Mouse (Mus musculus) forebrain, embryonic 14.5 days (tissue): Measurements from ENCODE around the gene Ssna1. TPM values are rescaled to one million over a fixed set of nuclear protein-coding genes. Genes with fewer than 3 reads are reported as not detected.
A peak's percentile ranks its signal among the peaks of the same experiment; 100 is the strongest.

Experiments used
- ATAC-seq: fragments of 200-750 bp; cut with Nextera tagmentation; 2 replicates; pipeline ENCODE4 v1.8.0; 2017; ENCODE audit warnings: mild to moderate bottlenecking, moderate library complexity
- DNase-seq: peaks from one replicate; pipeline ENCODE4 v3.0.0-alpha.2; 2015; ENCODE audit warnings: low spot score
- H3K27ac ChIP-seq: fragments of 300-500 bp; sonication (generic); 2 replicates; pipeline ENCODE4 v1.5.1; 2014; ENCODE audit warnings: low read depth, mild to moderate bottlenecking, control low read depth, low read length, moderate library complexity
- H3K27me3 ChIP-seq: fragments of 300-500 bp; sonication (generic); replicated peaks from 2 replicates; pipeline ENCODE4 v1.6.1; 2014; ENCODE audit warnings: low read length, control low read depth, mixed read lengths; ENCODE audit not compliant: control insufficient read depth, insufficient read depth
- H3K36me3 ChIP-seq: fragments of 300-500 bp; sonication (generic); 2 replicates; pipeline ENCODE4 v1.6.1; 2014; ENCODE audit warnings: low read length, control low read depth; ENCODE audit not compliant: control insufficient read depth, insufficient read depth
- H3K4me1 ChIP-seq: fragments of 300-500 bp; sonication (generic); 2 replicates; pipeline ENCODE4 v1.6.1; 2014; ENCODE audit warnings: antibody characterized with exemption, low read length, control low read depth; ENCODE audit not compliant: control insufficient read depth, insufficient read depth
- H3K4me2 ChIP-seq: fragments of 300-500 bp; sonication (generic); 2 replicates; pipeline ENCODE4 v1.6.1; 2014; ENCODE audit warnings: mild to moderate bottlenecking, control low read depth, low read length
- H3K4me3 ChIP-seq: fragments of 300-500 bp; sonication (generic); 2 replicates; pipeline ENCODE4 v1.5.1; 2014; ENCODE audit warnings: low read depth, low read length, control low read depth
- H3K9ac ChIP-seq: fragments of 300-500 bp; sonication (generic); 2 replicates; pipeline ENCODE4 v1.6.1; 2014; ENCODE audit warnings: mild to moderate bottlenecking, low read length, control low read depth, moderate library complexity
- H3K9me3 ChIP-seq: fragments of 300-500 bp; sonication (generic); replicated peaks from 2 replicates; pipeline ENCODE4 v1.6.1; 2016; ENCODE audit warnings: low read length, control low read depth, mixed read lengths; ENCODE audit not compliant: control insufficient read depth
- WGBS: fragments of 180-500 bp; shearing (Covaris S2); extraction: QIAGEN DNeasy Blood & Tissue Kit; methylation state at CpG from one replicate; pipeline ENCODE4 v1.1.7; 2014; 5-methylcytosine and 5-hydroxymethylcytosine counted together
- polyA plus RNA-seq: library from polyadenylated mRNA; unstranded; fragments of >200 nt; fragmentation: Nextera tagmentation; extraction: Ambion mirVana; gene quantifications from 2 replicates; pipeline ENCODE4 v1.2.1, GENCODE M21; 2014

Ssna1 gene
- polyA plus RNA-seq, 1 experiment from 2014 or later: 281 TPM

GRCm38 (mm10) chr2:25291184-25292053 is 19.2 kb upstream of the Ssna1 start:
- Histone ChIP-seq H3K27ac (no peak overlapping the region), H3K9ac (peak overlapping the region; percentile 41; the same call in 1 of the 2 replicates), H3K4me1 (no peaks in the 10 kb centered on the region), H3K4me2 (peak overlapping the region; percentile 42), H3K4me3 (peak overlapping the region; percentile 20), H3K9me3 (no peaks in the 10 kb centered on the region), H3K27me3 (peaks cover 55% of the 10 kb centered on the region), H3K36me3 (peaks cover under 1% of the 10 kb centered on the region; the same call in 1 of the 2 replicates)
- ATAC-seq (no peak), DNase-seq (no peak)
- 4% methylated on average over 32 of the region's 32 CpGs for WGBS

DNA sequence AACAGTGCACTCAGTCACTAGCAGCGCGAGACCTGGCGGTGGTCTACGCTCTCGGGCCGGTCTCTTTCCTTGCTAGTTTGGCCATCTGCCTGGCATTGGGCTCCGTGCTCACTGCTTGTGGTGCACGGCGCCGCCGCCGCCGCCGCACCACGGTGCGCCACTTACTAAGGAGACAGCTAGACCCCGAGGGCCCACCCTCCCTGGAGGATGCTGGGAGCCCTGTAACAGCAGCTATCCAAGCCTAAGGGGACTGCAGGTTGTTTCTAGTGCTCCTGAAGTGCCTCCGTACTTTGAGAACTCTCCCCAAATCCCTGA is 18.5 kb upstream of the Ssna1 start:
- no peaks in the 10 kb centered on the region for H3K4me1 ChIP-seq
- H3K27ac ChIP-seq: no peak overlapping the region
- H3K36me3 ChIP-seq: peaks cover 7% of the 10 kb centered on the region
- DNase-seq: peak; percentile 32
- no peak; the same call in 1 of the 2 replicates for ATAC-seq
- WGBS: 0% methylated on average over 18 of the region's 18 CpGs
- H3K9ac ChIP-seq: no peak overlapping the region
- H3K4me3 ChIP-seq: peak overlapping the region; percentile 20
- H3K4me2 ChIP-seq: peak overlapping the region; percentile 42
- no peaks in the 10 kb centered on the region for H3K9me3 ChIP-seq
- H3K27me3 ChIP-seq: peaks cover 55% of the 10 kb centered on the region

- ATAC-seq: no peak; the same call in 1 of the 2 replicates
- peak overlapping the region; percentile 42 for H3K4me2 ChIP-seq
These were observed 18.0 kb upstream of the Ssna1 start for GRCm38 (mm10) chr2:25290101-25290815.

DNA sequence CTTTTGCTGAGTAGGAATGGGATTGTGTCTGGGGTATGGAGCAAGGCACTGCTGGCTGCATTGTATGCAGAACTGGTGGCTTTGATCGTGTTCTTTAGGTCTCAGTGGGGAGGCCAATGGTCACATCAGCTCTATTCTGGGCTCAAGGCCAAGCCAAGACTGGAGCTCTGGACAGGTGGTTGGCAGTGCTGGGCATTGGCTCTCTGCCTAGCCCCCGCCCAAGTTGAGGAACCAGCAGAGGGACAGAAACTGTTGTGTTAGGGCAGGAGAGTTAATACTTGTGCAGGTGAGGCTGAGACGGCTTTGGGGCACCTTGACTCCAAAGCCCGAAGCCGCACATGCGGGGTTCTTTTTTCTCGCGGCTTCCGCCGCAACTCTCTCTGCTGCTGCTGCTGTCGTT is 17.4 kb upstream of the Ssna1 start, which contains the start of gene Lrrc26:
Gene Lrrc26, plus strand, starts transcription at position 265 of the 400 bp plus-strand sequence.
- peaks cover 18% of the 10 kb centered on the region for H3K36me3 ChIP-seq
- no peaks in the 10 kb centered on the region for H3K9me3 ChIP-seq
- 5% methylated on average over 11 of the region's 11 CpGs for WGBS
- 0 out of 2 replicates have a peak within 1 kb of the TSS, but pooled peaks have one; percentile 35 for H3K9ac ChIP-seq
- peak within 1 kb of the TSS; percentile 20 for H3K4me3 ChIP-seq
- H3K4me1 ChIP-seq: no peaks in the 10 kb centered on the region
- H3K27ac ChIP-seq: no peak within 1 kb of the TSS
- H3K27me3 ChIP-seq: peaks cover 55% of the 10 kb centered on the region
- peak within 1 kb of the TSS; percentile 42 for H3K4me2 ChIP-seq
- ATAC-seq (no peak), DNase-seq (peak; percentile 38)

More at GRCm38 (mm10) chr2:25290101-25290815, 18.0 kb upstream of the Ssna1 start:
- Histone ChIP-seq H3K4me1 (no peaks in the 10 kb centered on the region), H3K9me3 (no peaks in the 10 kb centered on the region), H3K27me3 (peaks cover 55% of the 10 kb centered on the region), H3K36me3 (peaks cover 12% of the 10 kb centered on the region), H3K27ac (no peak overlapping the region), H3K9ac (0 out of 2 replicates have a peak overlapping the region, but pooled peaks have one; percentile 35), H3K4me3 (peak overlapping the region; percentile 20)
- peak; percentile 46 for DNase-seq
- WGBS: 2% methylated on average over 54 of the region's 54 CpGs

GRCm38 (mm10) chr2:25288734-25289345 is 16.6 kb upstream of the Ssna1 start:
- ATAC-seq (no peak), DNase-seq (no peak)
- Histone ChIP-seq H3K27ac (no peak overlapping the region), H3K4me1 (no peaks in the 10 kb centered on the region), H3K4me2 (no peak overlapping the region), H3K9ac (no peak overlapping the region), H3K9me3 (no peaks in the 10 kb centered on the region), H3K27me3 (peaks cover 55% of the 10 kb centered on the region), H3K4me3 (no peak overlapping the region), H3K36me3 (peaks cover 26% of the 10 kb centered on the region)
- 84% methylated on average over 7 of the region's 7 CpGs for WGBS

GRCm38 (mm10) chr2:25287927-25288649 is 15.8 kb upstream of the Ssna1 start, which contains the start of gene Tmem210:
TSS of gene Tmem210 (plus strand) at chr2:25288145.
- H3K27me3 ChIP-seq: peaks cover 53% of the 10 kb centered on the region
- H3K27ac ChIP-seq: no peak within 1 kb of the TSS
- H3K4me2 ChIP-seq: no peak within 1 kb of the TSS

GRCm38 (mm10) chr2:25286837-25287636 is 14.8 kb upstream of the Ssna1 start:
- H3K36me3 ChIP-seq: peaks cover 44% of the 10 kb centered on the region
- 67% methylated on average over 7 of the region's 7 CpGs for WGBS
- H3K4me2 ChIP-seq: no peak overlapping the region
- ATAC-seq (no peak), DNase-seq (no peak)
- peaks cover 42% of the 10 kb centered on the region for H3K27me3 ChIP-seq
- H3K9me3 ChIP-seq: no peaks in the 10 kb centered on the region
- H3K4me3 ChIP-seq: no peak overlapping the region
- no peak overlapping the region for H3K9ac ChIP-seq
- no peak overlapping the region for H3K27ac ChIP-seq
- no peaks in the 10 kb centered on the region for H3K4me1 ChIP-seq

More at GRCm38 (mm10) chr2:25287927-25288649, 15.8 kb upstream of the Ssna1 start, which contains the start of gene Tmem210:
- Histone ChIP-seq H3K9me3 (no peaks in the 10 kb centered on the region), H3K4me1 (no peaks in the 10 kb centered on the region), H3K9ac (no peak within 1 kb of the TSS), H3K36me3 (peaks cover 34% of the 10 kb centered on the region), H3K4me3 (no peak within 1 kb of the TSS)
- DNase-seq (no peak), ATAC-seq (no peak)
- WGBS: 90% methylated on average over 6 of the region's 6 CpGs
